Mouse (Mus musculus) lung, postnatal 0 days (tissue): Measurements from ENCODE around the gene Ptgis.

Experiments
- CTCF ChIP-seq: IDR thresholded peaks from 2 replicates; pipeline ENCODE4 v1.5.1; 2016; ENCODE audit warnings: antibody characterized with exemption, mild to moderate bottlenecking
- EP300 ChIP-seq: IDR thresholded peaks from 2 replicates; pipeline ENCODE4 v1.6.1; 2016; ENCODE audit warnings: antibody characterized with exemption, mild to moderate bottlenecking, control low read depth

GRCm38 (mm10) chr2:167257790-167258189 lies 17.4 kb upstream of the Ptgis start:
- no peak for TF ChIP-seq CTCF
- TF ChIP-seq EP300 = peak; percentile 75
